Mouse (Mus musculus): ENCODE data around the gene Aff3. TPM values are rescaled to one million over a fixed set of nuclear protein-coding genes. Genes with fewer than 3 reads are reported as not detected.

The Aff3 gene
- total RNA-seq, 2 experiments from 2014 or later, result 2.4 to 2.6 TPM

DNA sequence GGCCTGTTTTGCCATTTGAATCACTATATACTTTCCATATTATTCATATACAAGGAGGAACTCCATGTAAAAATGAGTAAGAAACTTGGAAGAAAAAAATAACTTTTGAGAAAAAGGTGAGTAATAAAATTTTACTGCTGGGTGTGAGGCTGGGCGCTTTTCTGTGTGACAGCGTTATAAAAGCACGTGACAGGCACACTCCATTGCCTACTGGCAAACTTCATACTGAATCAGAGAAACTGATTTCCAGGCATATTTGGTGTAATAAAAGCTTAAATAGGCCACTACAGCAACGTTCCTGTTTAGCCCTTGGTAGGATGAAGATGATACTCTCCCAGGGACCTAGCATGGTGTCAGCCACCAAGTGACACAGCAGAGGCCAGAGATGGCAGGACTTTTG, 310.2 kb downstream of the Aff3 start:
- no peak for ATAC-seq (ENCODE audit: poor library complexity, severe bottlenecking)

DNA sequence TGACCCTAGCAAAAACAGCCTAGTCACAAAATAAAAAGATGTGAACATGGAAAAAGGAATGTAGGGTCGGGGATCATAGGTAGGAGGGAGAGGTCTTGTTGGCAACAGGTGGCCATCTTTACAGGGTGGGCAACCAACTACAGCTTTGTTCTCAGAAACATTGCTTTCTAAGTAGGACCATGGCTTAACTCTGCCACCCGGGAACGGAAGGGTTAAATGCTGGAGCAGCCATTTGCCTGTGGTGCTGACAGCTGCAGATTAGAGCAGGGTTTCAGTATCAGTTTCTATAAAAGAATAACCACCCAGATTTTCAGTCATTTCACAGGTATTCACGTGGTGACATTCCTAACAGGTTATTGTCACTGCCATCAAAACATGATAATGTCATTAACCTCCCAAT, 317.4 kb downstream of the Aff3 start:
- ATAC-seq (ENCODE audit: poor library complexity, severe bottlenecking), result no peak

GRCm38 (mm10) chr1:38334206-38334605, 330.5 kb downstream of the Aff3 start:
- ATAC-seq (ENCODE audit: poor library complexity, severe bottlenecking), result no peak

- ATAC-seq (ENCODE audit: poor library complexity, severe bottlenecking), result no peak
Measured at GRCm38 (mm10) chr1:38332919-38333318, 331.8 kb downstream of the Aff3 start.

- ATAC-seq (ENCODE audit: poor library complexity, severe bottlenecking), result no peak
Measured at GRCm38 (mm10) chr1:38324206-38324605, 340.5 kb downstream of the Aff3 start.

- ATAC-seq (ENCODE audit: poor library complexity, severe bottlenecking), result no peak
Measured at GRCm38 (mm10) chr1:38321861-38322260, 342.9 kb downstream of the Aff3 start.

DNA sequence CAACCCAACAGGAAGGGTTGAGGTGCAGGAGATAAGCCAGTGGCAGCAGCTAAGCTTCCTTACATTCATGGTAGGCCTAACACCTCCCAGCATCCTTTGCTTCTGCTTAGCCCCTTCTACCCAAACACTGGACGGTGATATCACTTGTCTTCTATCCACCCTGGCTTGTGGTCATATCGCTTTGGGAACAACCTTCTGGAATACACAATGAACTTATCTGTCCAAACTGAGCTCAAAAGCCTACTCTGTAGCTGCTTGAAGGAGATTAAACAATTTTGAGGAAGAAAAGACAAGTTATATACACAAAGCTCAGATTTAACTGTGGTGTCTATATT, 343.8 kb downstream of the Aff3 start:
- no peak for ATAC-seq (ENCODE audit: poor library complexity, severe bottlenecking)

- ATAC-seq (ENCODE audit: poor library complexity, severe bottlenecking), result no peak
Measured at GRCm38 (mm10) chr1:38320126-38320970, 344.4 kb downstream of the Aff3 start.

DNA sequence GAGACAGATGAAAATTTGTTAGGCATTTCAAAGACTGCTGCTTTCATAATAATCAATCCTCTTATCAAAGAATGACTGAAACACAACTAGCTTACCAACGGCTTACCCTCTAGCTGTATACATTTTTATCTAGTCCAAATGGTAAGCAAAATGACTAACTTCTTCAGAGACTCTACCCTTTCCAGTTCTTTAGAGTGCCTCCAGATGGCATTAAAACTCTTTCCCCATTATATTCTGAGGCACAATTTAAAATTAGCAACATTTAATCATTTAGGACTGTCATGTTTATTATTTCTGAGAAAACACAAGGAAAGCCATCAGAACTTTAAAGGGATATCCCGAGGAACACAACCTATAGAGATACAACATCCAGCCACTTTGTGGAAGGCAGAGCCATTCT, 346.1 kb downstream of the Aff3 start:
- ATAC-seq (ENCODE audit: poor library complexity, severe bottlenecking), result no peak

GRCm38 (mm10) chr1:38315992-38316391, 348.8 kb downstream of the Aff3 start:
- ATAC-seq (ENCODE audit: poor library complexity, severe bottlenecking), result no peak

DNA sequence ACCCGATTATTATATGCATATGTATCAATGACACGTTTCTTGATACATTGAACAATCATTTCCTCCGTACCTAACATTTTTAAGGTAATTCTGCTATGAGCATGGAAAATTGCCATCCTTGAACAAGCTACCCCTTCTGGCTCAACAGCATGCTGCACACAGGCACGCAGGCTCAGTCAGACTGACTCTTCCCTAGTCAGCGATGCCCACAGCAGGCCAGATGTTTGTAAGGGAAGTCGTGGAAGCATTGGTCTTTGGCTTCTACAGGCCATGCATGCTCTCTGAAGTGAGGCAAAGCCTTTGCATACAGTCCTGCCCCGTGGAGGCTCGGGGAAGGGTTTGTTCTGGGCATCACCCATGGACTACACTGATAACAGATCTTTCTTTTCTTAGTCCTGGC, 354.3 kb downstream of the Aff3 start:
- no peak for ATAC-seq (ENCODE audit: poor library complexity, severe bottlenecking)

DNA sequence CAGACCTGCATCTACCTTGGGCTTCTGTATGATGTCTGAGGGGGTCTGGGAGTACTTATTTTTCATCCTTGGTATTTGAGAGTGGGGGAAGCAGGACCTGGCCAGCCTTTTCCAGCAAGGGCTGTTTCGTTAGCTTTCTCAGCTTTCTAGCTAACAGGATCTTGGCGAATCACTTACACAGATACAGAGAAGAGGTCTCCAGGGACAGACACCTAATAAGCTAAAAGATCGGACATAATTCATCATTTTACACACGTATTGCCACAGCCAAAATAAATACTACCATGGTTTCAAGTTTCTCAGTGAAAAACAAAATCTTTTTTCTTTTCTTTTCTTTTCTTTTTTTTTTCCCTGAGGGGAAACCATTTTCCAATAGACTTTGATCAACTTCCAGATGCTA, 354.7 kb downstream of the Aff3 start:
- ATAC-seq (ENCODE audit: poor library complexity, severe bottlenecking), result no peak

DNA sequence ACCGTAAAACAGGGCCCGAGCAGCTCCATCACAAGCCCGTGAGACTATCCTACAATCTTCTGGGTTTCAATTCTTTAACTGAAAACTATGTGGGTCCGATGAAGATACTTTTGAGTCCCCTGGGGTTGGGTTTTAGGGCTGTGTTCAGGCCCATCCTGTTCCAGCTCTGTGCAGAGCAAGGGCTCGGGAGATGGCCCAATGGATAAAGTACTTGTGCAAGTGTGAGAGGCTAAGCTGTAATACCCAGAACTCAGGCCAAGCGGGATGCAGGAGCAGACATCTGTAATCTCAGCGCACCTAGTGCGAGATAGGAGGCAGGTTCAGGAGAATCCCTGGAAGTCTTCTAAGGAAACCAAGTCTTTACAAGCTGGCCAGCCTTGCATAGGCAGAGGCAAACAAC, 355.4 kb downstream of the Aff3 start:
- no peak for ATAC-seq (ENCODE audit: poor library complexity, severe bottlenecking)

- ATAC-seq (ENCODE audit: poor library complexity, severe bottlenecking), result no peak
Measured at GRCm38 (mm10) chr1:38308705-38308996, 356.1 kb downstream of the Aff3 start.

DNA sequence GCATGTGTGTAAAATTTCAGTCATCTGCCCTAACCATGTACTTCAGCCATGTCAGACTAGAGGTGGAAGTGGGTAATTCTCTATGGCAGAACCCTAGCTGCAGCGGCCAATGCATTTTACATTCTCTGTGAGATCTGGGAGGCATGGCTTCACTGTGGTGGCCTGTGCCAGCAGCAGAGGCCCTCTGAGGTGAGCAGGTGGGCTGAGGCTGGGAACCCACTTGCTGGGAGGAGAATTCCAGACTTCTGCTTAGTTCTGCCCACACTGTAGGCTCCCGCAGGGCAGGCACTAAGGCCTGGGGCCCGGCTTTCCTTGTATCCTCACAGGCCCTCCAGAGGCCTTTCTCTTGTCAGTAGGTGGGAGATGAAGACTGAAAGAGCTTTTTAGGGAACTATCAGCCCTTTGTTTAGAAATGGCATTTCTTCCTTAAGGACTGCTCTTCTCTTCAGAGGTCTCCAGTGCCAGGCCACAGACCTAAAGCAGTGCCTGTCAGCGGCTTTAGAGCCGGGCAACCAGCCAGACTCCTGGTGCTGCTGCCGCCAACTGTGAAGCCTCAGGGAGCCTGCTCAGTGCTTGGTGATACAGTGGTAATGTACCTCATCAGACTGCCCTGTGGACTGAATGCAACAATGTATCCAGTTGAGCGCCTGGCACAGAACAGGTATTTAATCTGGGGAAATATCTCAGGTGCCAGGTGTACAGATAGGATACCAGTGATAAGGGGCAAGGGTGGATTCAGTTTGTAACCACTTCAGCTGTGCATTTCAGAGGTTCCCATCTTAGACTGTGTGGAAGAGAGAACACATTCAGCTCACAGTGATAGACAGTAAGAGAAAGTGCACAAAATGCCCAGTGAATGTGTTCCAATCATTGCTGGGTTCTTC, 356.7 kb downstream of the Aff3 start:
- no peak for ATAC-seq (ENCODE audit: poor library complexity, severe bottlenecking)

GRCm38 (mm10) chr1:38307234-38307633, 357.5 kb downstream of the Aff3 start:
- no peak for ATAC-seq (ENCODE audit: poor library complexity, severe bottlenecking)

- no peak for ATAC-seq (ENCODE audit: poor library complexity, severe bottlenecking)
Measured at GRCm38 (mm10) chr1:38306146-38306545, 358.6 kb downstream of the Aff3 start.

DNA sequence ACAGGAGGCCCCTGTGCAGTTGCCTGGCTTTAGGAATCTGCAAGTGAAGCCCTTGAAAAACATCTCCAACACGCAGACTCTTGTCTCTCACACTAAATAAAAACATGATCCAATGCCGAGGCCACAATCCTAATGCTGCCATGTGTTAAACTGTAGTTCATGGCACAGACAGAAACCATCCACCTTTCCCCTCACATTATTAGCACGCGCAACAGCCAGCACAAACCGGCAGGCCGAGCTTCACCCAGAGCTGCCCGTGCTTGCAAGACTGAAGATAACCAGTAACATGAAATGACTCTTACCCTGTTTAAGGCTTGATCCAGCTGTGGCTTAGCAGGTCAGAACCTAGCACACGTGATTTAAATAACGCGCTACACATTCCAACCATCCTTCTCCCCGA, 360.4 kb downstream of the Aff3 start:
- no peak for ATAC-seq (ENCODE audit: poor library complexity, severe bottlenecking)

DNA sequence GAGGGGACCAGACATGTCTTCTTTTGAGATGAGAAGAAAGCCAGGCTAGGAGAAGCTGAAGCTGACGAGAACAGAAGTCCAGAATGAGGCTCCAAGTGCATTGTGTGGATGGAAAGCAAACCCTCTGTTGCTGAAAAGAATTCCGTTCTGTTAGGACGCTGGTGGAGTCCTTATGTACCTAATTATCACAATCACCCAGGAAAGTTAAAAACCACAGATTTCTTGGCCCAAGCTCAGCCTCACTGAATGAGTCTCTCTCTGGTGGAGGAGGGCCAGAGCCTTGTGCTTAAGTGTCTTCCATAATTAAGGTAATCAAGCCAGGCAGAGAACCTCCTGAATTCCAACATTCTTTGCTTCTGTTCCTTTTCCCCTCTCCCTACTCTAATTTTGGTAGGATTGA, 366.5 kb downstream of the Aff3 start:
- no peak for ATAC-seq (ENCODE audit: poor library complexity, severe bottlenecking)

DNA sequence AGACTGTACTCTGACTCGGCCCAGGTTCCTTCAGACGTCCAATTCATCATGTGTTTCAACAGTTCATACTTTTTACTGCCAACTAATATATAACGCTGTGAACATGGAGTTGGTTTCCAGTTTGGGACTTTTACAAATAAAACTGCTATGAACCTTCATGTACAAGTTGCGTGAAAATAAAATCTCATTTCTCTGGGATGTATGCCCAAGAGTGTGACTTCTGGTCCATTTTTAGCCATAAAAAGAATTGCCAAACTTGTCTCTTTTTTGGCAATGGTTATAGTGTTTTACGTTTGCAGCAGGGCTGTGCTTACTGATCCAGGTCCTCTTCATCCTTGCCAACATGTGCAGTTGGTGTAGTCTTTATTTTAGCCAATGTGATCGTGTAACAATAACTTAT, 369.8 kb downstream of the Aff3 start:
- ATAC-seq (ENCODE audit: poor library complexity, severe bottlenecking), result no peak

DNA sequence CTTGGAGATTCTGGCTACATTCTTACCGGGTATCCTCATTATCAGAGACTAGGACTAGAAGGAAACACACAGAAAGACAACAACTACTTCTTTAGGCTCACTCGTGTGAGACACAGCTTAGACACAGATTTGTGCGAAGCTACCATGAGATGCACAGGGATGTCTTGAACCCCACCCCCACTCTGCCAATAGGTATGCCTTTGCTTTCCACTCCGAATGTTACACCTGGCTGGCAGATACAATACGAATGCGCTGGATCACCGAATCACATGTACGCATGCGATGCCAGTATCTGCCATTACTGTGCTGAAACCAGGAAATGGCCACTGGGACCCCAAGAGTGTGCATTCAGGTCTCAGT, 370.4 kb downstream of the Aff3 start:
- no peak for ATAC-seq (ENCODE audit: poor library complexity, severe bottlenecking)

GRCm38 (mm10) chr1:38293671-38294335, 371.0 kb downstream of the Aff3 start:
- ATAC-seq (ENCODE audit: poor library complexity, severe bottlenecking), result no peak

Measured in megakaryocyte, adult 5-6 weeks (primary cell).